Mouse (Mus musculus) stomach, embryonic 16.5 days (tissue): ENCODE results near the gene Acot7. TPM values are rescaled to one million over a fixed set of nuclear protein-coding genes. Genes with fewer than 3 reads are reported as not detected.

Experiments used
- ATAC-seq: fragments of 200-750 bp; cut with Nextera tagmentation; 2 replicates; pipeline ENCODE4 v1.8.0; 2017; ENCODE audit warnings: moderate number of reproducible peaks, moderate TSS enrichment; ENCODE audit not compliant: insufficient read depth, low FRiP score
- H3K27ac ChIP-seq: fragments of 300-500 bp; sonication (generic); 2 replicates; pipeline ENCODE4 v1.5.1; 2014; ENCODE audit warnings: low read length
- H3K27me3 ChIP-seq: fragments of 300-500 bp; sonication (generic); 2 replicates; pipeline ENCODE4 v1.6.1; 2014; ENCODE audit warnings: low read length, control low read depth, mixed read lengths; ENCODE audit not compliant: control insufficient read depth, insufficient read depth
- H3K36me3 ChIP-seq: fragments of 300-500 bp; sonication (generic); 2 replicates; pipeline ENCODE4 v1.6.1; 2014; ENCODE audit warnings: low read length; ENCODE audit not compliant: control insufficient read depth, insufficient read depth
- H3K4me1 ChIP-seq: fragments of 300-500 bp; sonication (generic); 2 replicates; pipeline ENCODE4 v1.6.1; 2014; ENCODE audit warnings: low read length, control low read depth, mixed read lengths; ENCODE audit not compliant: control insufficient read depth, insufficient read depth
- H3K4me2 ChIP-seq: fragments of 300-500 bp; sonication (generic); 2 replicates; pipeline ENCODE4 v1.6.1; 2014; ENCODE audit warnings: low read depth, low read length, mixed read lengths
- H3K4me3 ChIP-seq: fragments of 300-500 bp; sonication (generic); replicated peaks from 2 replicates; pipeline ENCODE4 v1.5.1; 2014; ENCODE audit warnings: mild to moderate bottlenecking, low read length
- H3K9ac ChIP-seq: fragments of 300-500 bp; sonication (generic); 2 replicates; pipeline ENCODE4 v1.6.1; 2014; ENCODE audit warnings: low read length
- H3K9me3 ChIP-seq: fragments of 300-500 bp; sonication (generic); replicated peaks from 2 replicates; pipeline ENCODE4 v1.6.1; 2016; ENCODE audit warnings: low read length, control low read depth; ENCODE audit not compliant: control insufficient read depth
- WGBS: fragments of 180-500 bp; shearing (Covaris S2); extraction: QIAGEN DNeasy Blood & Tissue Kit; methylation state at CpG from one replicate; pipeline ENCODE4 v1.1.7; 2014; 5-methylcytosine and 5-hydroxymethylcytosine counted together
- polyA plus RNA-seq: library from polyadenylated mRNA; unstranded; fragments of >200 nt; fragmentation: Nextera tagmentation; extraction: Ambion mirVana; gene quantifications from 2 replicates; pipeline ENCODE4 v1.2.1, GENCODE M21; 2015

Acot7 gene
- polyA plus RNA-seq, 1 experiment from 2014 or later, result 57.3 TPM

- Histone ChIP-seq H3K27ac (no peak overlapping the region), H3K4me3 (no peak overlapping the region), H3K9me3 (no peaks in the 10 kb centered on the region), H3K9ac (no peak overlapping the region), H3K36me3 (no peaks in the 10 kb centered on the region), H3K4me2 (no peak overlapping the region), H3K4me1 (peaks cover 11% of the 10 kb centered on the region), H3K27me3 (no peaks in the 10 kb centered on the region)
- no peak for ATAC-seq
- WGBS, result 50% methylated on average over 10 of the region's 10 CpGs
Measured at GRCm38 (mm10) chr4:152266236-152266895, 88.4 kb downstream of the Acot7 start.

GRCm38 (mm10) chr4:152267748-152268369 is 89.9 kb downstream of the Acot7 start:
- Histone ChIP-seq H3K27me3 (no peaks in the 10 kb centered on the region), H3K4me3 (no peak overlapping the region), H3K27ac (no peak overlapping the region), H3K9ac (no peak overlapping the region), H3K4me2 (no peak overlapping the region), H3K4me1 (peaks cover 25% of the 10 kb centered on the region), H3K36me3 (no peaks in the 10 kb centered on the region), H3K9me3 (no peaks in the 10 kb centered on the region)
- no peak for ATAC-seq
- WGBS, result 60% methylated on average over 13 of the region's 13 CpGs

DNA sequence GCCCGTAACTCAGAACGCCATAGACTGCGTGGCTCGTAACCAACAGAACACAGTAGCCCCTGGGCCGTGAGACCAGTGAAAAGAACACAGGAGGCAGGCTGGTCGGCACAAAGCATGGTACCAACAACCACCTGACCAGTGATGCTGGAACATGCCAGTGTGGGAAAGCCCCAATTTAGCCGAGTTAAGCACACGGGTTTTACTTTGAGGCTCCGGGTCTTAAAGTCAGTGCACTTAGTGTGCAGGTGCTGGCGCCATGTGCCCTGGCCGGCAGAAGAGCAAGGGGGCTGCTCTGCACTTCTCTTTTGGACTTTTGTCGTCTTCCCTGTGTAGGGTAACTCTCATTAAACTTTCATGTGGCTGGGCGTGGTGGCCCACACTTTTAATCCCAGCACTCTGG is 92.0 kb downstream of the Acot7 start:
- H3K27me3 ChIP-seq, result peaks cover 7% of the 10 kb centered on the region; the same call in 1 of the 2 replicates
- H3K36me3 ChIP-seq, result no peaks in the 10 kb centered on the region
- H3K4me2 ChIP-seq, result no peak overlapping the region
- no peak overlapping the region for H3K9ac ChIP-seq
- no peak overlapping the region for H3K27ac ChIP-seq
- 90% methylated on average over 13 of the region's 13 CpGs for WGBS
- H3K4me3 ChIP-seq, result no peak overlapping the region
- no peaks in the 10 kb centered on the region for H3K9me3 ChIP-seq
- H3K4me1 ChIP-seq, result peaks cover 27% of the 10 kb centered on the region
- no peak for ATAC-seq

- H3K9me3 ChIP-seq, result no peaks in the 10 kb centered on the region
- H3K36me3 ChIP-seq, result no peaks in the 10 kb centered on the region
- WGBS, result 84% methylated on average over 9 of the region's 9 CpGs
- peaks cover 9% of the 10 kb centered on the region; the same call in 1 of the 2 replicates for H3K27me3 ChIP-seq
- no peak for ATAC-seq
- no peak overlapping the region for H3K9ac ChIP-seq
- no peak overlapping the region for H3K4me2 ChIP-seq
- H3K4me3 ChIP-seq, result no peak overlapping the region
- peaks cover 27% of the 10 kb centered on the region for H3K4me1 ChIP-seq
- no peak overlapping the region for H3K27ac ChIP-seq
Measured at GRCm38 (mm10) chr4:152270599-152270998, 92.7 kb downstream of the Acot7 start.

DNA sequence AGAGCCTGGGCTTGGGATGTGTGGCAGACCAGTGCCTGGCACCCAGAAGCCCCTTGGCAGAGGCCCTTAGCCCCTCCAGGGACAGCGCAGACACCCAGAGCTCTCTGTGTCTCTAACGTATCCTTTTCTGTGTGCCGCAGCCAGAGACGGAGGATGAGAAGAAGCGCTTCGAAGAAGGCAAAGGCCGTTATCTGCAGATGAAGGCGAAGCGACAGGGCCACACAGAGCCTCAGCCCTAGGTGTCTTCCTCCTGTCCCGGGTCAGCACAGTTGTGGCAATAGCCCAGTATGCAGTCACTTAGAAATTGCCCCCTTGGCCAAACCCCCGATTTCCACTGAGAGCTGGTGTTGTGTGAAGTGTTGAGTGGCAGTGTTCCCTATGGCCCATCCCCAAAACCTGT is 93.4 kb downstream of the Acot7 start:
- H3K9me3 ChIP-seq, result no peaks in the 10 kb centered on the region
- no peak overlapping the region for H3K4me3 ChIP-seq
- H3K36me3 ChIP-seq, result no peaks in the 10 kb centered on the region
- ATAC-seq, result no peak
- 93% methylated on average over 11 of the region's 11 CpGs for WGBS
- no peak overlapping the region for H3K9ac ChIP-seq
- H3K4me2 ChIP-seq, result no peak overlapping the region
- H3K4me1 ChIP-seq, result peaks cover 27% of the 10 kb centered on the region
- peaks cover 9% of the 10 kb centered on the region; the same call in 1 of the 2 replicates for H3K27me3 ChIP-seq
- H3K27ac ChIP-seq, result peak overlapping the region; percentile 92

GRCm38 (mm10) chr4:152272006-152272405 is 94.1 kb downstream of the Acot7 start:
- Histone ChIP-seq H3K4me3 (no peak overlapping the region), H3K4me2 (no peak overlapping the region), H3K9ac (no peak overlapping the region; the same call in 1 of the 2 replicates), H3K9me3 (no peaks in the 10 kb centered on the region), H3K27me3 (peaks cover 9% of the 10 kb centered on the region; the same call in 1 of the 2 replicates), H3K4me1 (peaks cover 27% of the 10 kb centered on the region), H3K36me3 (no peaks in the 10 kb centered on the region), H3K27ac (peak overlapping the region; percentile 92)
- ATAC-seq, result peak; percentile 26; the same call in 1 of the 2 replicates
- 59% methylated on average over 7 of the region's 7 CpGs for WGBS

DNA sequence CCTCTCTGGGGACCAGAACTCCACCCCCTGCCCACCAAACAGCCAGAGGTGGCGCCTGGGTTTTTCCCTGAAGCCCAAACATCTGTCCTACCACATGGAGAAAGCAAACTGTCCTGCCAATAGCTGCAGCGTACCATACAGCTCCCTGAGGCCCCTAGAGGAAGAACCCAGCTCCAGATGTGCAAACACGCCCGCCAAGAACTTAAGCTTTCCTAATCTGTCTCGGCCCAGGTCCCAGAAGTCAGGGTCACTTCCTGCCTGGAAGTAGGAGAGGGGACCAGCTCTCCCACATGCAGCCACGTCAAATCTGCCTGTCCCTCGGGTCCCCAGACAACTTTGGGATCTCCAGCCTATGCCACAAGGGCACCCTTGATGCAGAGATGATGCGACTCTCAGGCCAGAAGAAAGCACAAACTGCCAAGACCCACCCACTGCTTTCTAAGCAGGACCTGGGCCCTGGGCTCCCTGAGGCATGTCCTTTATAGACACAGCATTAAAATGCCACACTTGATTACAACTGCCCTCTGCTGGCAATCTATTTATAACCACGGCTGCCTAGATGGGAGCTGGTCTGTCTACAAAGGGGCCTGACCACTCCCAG is 94.6 kb downstream of the Acot7 start:
- Histone ChIP-seq H3K4me2 (no peak overlapping the region), H3K9me3 (no peaks in the 10 kb centered on the region), H3K4me3 (no peak overlapping the region), H3K27me3 (peaks cover 9% of the 10 kb centered on the region; the same call in 1 of the 2 replicates), H3K9ac (no peak overlapping the region; the same call in 1 of the 2 replicates), H3K36me3 (no peaks in the 10 kb centered on the region), H3K27ac (peak overlapping the region; percentile 92), H3K4me1 (peaks cover 27% of the 10 kb centered on the region)
- ATAC-seq, result peak; percentile 45
- 25% methylated on average over 9 of the region's 9 CpGs for WGBS

GRCm38 (mm10) chr4:152273191-152273590 is 95.3 kb downstream of the Acot7 start:
- no peaks in the 10 kb centered on the region for H3K36me3 ChIP-seq
- no peak overlapping the region for H3K4me2 ChIP-seq
- H3K4me3 ChIP-seq, result no peak overlapping the region
- H3K9me3 ChIP-seq, result no peaks in the 10 kb centered on the region
- peaks cover 27% of the 10 kb centered on the region for H3K4me1 ChIP-seq
- ATAC-seq, result no peak
- H3K27me3 ChIP-seq, result peaks cover 9% of the 10 kb centered on the region; the same call in 1 of the 2 replicates
- H3K27ac ChIP-seq, result peak overlapping the region; percentile 92
- WGBS, result 43% methylated on average over 3 of the region's 3 CpGs
- no peak overlapping the region for H3K9ac ChIP-seq

DNA sequence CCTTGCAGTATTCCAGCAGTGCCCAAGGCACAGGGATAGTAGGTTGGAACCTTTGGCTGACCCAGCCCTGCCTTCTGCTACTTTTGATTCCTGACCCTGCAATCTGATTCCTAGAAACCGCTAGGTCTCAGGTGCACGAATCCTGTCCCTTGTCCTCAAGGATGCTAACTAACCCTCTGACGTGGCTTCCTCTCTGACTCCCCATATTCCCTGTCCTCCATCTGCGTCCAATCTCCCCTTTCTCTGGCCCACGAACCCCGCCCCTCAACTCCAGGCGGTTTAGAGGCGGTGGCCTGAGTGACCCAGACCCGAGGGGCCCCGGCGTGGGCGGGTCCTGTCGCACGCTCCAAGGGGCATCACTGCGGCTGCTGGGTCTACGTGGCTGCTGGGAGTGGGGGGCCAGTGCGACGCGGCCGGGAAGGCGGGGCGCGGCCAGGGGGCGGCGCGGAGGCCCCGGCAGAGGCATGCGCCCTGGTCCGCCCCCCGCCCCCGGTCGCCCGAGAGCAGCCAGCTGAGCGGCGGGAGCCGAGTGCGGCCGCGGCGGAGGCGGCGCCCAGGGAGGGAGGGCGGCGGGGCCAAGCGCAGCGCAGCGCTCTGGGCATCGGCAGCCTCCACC is 95.8 kb downstream of the Acot7 start, which contains the start of gene Gpr153:
TSS of gene Gpr153 (plus strand) at position 612 of the 616 bp plus-strand sequence.
- H3K4me2 ChIP-seq, result peak within 1 kb of the TSS; percentile 92
- H3K4me3 ChIP-seq, result peak within 1 kb of the TSS; percentile 66
- no peaks in the 10 kb centered on the region for H3K9me3 ChIP-seq
- H3K36me3 ChIP-seq, result no peaks in the 10 kb centered on the region
- H3K9ac ChIP-seq, result peak within 1 kb of the TSS; percentile 83
- under 1% methylated on average over 45 of the region's 48 CpGs for WGBS
- H3K27me3 ChIP-seq, result peaks cover 9% of the 10 kb centered on the region; the same call in 1 of the 2 replicates
- peaks cover 27% of the 10 kb centered on the region for H3K4me1 ChIP-seq
- ATAC-seq, result peak; percentile 79
- peak within 1 kb of the TSS; percentile 92 for H3K27ac ChIP-seq
